Mouse (Mus musculus): Measurements from ENCODE around the gene Tnn.

GRCm38 (mm10) chr1:160054366-160055078 lies 98.9 kb downstream of the Tnn start:
- TF ChIP-seq CTCF (IDR thresholded peaks at IDR 0.05; ENCODE audit: low read depth) (no peak), EP300 (IDR thresholded peaks at IDR 0.05; ENCODE audit: low read depth) (no peak)

All from liver, postnatal 0 days (tissue).